Mouse (Mus musculus) splenic B cell, adult 2 months (primary cell): ENCODE measurements around the gene Stard13.

Experiments used
- DNase-seq: peaks from one replicate; pipeline ENCODE4 v3.0.0-alpha.2; 2011; ENCODE audit warnings: low read depth, low spot score
- H3K27me3 ChIP-seq: 2 replicates; pipeline ENCODE4 v1.6.1; 2012; ENCODE audit warnings: mild to moderate bottlenecking, low read length, moderate library complexity, mixed read lengths; ENCODE audit not compliant: control insufficient read depth, poor library complexity, insufficient read depth, severe bottlenecking
- H3K36me3 ChIP-seq: 2 replicates; pipeline ENCODE4 v1.6.1; 2012; ENCODE audit warnings: mild to moderate bottlenecking, low read length, moderate library complexity, mixed read lengths; ENCODE audit not compliant: control insufficient read depth, poor library complexity, insufficient read depth, severe bottlenecking

The Stard13 gene

DNA sequence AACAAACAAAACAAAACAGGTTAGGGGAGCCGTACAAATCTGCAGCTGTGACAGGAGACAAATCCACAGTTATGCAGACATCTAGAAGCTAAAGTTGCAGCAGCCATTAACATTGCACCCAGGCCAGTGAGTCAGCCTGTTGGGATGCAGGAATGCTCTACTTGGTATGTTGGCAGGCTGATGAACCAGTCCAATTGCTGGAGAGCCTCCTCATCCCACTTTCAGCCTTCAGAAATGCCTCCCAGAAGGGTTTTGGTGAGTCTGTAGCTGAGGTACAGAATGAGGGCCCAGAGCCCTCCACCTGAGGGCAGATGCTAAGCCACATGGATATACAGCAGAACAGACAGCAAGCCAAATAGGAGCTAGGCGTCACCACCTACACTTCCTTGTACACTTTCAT, 164.1 kb downstream of the Stard13 start:
- Histone ChIP-seq H3K27me3 (no peaks in the 10 kb centered on the region), H3K36me3 (no peaks in the 10 kb centered on the region; the same call in 1 of the 2 replicates)
- no peak for DNase-seq

DNA sequence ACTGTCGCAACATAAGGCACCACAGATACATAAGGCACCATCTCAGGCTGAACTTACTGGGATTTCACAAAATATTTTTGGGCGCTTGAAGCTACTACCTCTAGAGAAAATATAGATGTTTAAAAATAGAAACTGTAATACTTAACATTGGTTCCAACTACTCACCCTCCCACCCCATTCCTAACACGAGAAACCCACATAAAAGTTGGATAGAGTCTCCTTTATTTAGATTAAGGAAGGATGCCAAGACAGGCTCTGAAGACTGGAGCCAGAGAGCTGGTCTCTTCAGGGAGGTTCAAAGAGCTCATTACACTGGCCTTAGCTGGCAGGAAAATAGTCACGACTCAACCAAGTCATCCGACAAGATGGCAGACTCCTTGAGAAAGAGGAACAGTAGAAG, 167.6 kb downstream of the Stard13 start:
- Histone ChIP-seq H3K27me3 (no peaks in the 10 kb centered on the region), H3K36me3 (no peaks in the 10 kb centered on the region)
- DNase-seq, result no peak

DNA sequence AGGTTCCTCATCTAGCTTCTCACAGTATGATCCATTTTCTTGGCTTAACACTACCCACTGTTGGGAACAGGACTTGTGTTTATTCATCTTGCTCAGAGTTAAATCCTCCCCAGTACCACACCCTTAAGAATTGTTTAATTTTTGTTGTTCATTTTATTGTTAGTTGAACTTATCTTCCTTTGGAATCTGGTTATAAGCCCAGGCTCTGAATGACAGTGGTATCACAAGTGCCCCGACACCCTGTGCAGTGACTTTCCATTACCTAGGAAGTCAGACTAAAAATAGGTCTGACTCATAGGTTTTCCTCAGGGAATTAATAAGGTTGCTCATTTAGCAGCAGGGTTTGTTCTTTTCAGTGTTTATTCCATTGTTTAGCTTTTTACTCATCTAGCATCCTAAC, 168.4 kb downstream of the Stard13 start:
- Histone ChIP-seq H3K27me3 (no peaks in the 10 kb centered on the region), H3K36me3 (no peaks in the 10 kb centered on the region)
- DNase-seq, result no peak

DNA sequence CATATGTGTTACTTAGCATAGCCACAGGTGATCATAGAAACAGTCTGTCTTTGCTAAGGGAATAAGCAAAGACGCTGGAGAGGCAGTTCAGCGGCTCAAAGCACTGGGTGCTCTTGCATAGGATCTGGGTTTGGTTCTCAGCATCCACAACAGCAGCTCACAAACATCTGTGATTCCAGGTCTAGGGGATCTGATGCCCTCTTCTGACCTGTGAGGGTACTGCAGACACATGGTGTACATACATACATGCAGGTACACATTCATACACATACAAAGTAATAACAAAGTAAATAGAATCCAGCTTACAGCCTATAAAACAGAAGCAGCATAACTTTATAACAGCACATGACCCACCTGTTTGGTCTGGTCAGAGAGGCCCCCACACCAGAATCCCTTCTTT, 171.7 kb downstream of the Stard13 start:
- DNase-seq, result no peak
- H3K27me3 ChIP-seq, result no peaks in the 10 kb centered on the region
- H3K36me3 ChIP-seq, result no peaks in the 10 kb centered on the region

DNA sequence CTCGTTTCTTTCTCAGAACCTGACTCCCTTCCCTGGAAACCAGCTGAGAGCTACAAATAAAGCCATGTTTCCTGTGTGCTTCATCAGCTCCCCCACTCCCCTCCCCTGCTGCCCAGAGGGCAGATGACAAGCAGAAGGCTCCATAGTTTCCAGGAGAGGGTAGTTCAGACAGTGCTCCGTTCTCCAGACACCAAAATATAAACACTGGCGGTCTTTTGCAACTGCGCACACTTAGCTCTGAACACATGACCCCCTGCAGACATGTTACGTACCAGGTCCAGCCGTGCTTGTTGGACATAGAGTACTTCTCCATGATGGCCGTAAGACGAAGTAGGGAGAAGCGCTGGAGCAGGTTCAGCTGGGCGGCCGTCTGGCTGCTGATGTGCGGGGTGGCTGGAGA, 173.2 kb downstream of the Stard13 start:
- Histone ChIP-seq H3K36me3 (no peaks in the 10 kb centered on the region), H3K27me3 (no peaks in the 10 kb centered on the region)
- DNase-seq, result no peak

DNA sequence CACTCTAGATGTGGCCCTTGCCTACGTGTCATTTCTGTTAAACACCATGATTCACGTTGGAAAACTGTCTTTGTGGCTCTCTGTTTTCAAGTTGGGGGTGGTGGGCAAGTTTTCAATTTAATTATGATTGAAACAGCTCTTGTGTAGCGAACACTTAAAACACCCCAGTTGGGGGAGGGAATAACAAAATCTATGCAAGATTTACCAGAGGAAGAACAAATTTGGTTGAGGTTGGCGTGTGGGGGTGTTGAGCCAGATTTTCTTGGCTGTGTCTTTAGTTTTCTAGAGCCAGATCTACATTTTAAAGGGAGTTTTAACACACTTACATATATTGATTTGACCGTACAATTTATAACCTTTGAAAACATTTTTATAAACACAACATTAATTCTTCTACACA, 173.9 kb downstream of the Stard13 start:
- H3K36me3 ChIP-seq, result no peaks in the 10 kb centered on the region
- no peak for DNase-seq
- H3K27me3 ChIP-seq, result no peaks in the 10 kb centered on the region

DNA sequence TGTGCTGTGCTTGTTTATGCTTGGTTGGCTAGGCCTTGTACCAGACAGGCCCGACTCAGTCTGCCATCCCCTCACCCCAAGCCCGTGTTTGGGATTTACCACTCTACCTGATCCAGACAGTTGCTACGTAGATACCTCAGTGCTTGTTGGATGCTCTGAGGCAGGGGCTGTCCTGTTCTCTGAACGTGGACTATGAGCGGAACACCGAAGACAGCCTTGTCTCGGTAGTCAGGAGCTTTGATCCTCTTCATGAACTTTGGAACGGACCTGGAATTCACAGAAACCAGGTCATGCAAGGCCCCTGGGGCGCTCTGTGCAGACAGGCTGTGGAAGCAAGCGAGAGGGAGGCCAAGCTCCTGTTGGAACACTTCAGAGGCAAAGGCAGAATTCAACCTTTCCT, 174.3 kb downstream of the Stard13 start:
- no peaks in the 10 kb centered on the region for H3K27me3 ChIP-seq
- no peak for DNase-seq
- H3K36me3 ChIP-seq, result no peaks in the 10 kb centered on the region

DNA sequence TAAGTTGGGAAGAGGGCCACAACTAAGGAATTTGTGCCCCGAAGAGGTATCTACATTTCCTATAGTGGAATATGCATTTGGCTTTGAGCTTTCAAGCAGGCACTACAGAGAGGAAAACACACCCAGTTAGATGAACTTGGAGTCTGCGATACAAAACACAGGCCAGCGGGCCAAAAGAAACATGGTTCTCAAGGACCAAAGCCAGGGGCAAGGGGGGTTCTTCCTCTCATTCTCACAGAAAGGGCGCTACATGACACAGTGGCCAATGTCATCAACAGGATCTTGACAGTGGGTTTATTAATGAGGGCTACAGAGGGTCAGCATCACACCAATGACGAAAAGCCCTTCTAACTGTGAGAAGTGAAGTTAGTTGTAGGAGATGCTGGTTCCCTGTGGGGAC, 175.9 kb downstream of the Stard13 start:
- no peak for DNase-seq
- Histone ChIP-seq H3K36me3 (no peaks in the 10 kb centered on the region), H3K27me3 (no peaks in the 10 kb centered on the region)

DNA sequence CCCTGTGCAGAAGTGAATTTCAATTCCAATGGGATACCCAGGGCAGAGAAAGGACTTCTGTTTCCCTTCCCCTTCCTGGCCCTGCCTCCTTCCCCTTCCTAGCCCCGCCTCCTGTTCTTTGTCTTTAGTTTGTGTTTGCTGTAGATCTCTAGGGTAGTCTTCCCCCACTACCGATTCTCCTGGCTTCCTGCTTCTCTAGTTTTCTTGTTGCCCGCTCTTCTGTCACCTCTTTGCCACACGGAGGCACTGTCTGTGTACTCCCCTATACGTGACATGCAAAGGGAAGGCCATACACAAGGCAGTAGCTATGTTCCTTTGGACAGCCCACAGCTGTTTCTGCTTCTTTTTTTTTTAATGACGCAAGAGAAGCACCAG, 176.7 kb downstream of the Stard13 start:
- Histone ChIP-seq H3K27me3 (no peaks in the 10 kb centered on the region), H3K36me3 (no peaks in the 10 kb centered on the region)
- no peak for DNase-seq

DNA sequence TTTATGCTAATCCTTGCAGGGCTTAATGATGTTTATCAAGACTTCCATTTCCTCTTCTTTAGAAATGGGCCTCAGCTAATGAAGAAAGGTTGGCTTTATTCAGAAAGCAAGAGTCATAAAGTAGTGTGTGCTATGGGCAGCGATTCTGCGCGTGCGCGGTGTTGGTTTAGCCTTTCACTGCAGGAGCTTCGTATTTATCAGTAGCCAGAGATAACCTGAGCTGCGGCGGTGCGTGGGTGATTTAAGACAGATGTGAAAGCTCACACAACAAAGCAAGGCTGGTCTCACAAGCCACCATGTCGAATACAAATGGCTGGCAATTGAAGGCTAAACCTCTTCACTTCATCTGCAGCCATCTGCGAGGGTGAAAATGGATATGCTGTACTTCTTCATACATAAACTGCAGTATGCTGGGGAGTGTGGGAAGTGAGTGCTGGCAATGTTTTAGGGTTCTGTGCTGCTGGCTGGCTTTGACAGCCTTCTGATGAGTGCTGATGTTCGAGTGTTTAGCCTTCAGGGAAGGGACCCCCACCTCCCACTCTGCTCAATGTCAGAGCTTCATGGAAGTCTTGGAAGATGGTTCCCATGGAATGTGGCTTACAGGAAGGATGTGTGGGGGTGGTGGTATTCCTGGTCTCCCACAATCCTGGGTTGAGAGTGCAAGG, 177.2 kb downstream of the Stard13 start:
- H3K27me3 ChIP-seq, result no peaks in the 10 kb centered on the region
- H3K36me3 ChIP-seq, result no peaks in the 10 kb centered on the region
- DNase-seq, result no peak

DNA sequence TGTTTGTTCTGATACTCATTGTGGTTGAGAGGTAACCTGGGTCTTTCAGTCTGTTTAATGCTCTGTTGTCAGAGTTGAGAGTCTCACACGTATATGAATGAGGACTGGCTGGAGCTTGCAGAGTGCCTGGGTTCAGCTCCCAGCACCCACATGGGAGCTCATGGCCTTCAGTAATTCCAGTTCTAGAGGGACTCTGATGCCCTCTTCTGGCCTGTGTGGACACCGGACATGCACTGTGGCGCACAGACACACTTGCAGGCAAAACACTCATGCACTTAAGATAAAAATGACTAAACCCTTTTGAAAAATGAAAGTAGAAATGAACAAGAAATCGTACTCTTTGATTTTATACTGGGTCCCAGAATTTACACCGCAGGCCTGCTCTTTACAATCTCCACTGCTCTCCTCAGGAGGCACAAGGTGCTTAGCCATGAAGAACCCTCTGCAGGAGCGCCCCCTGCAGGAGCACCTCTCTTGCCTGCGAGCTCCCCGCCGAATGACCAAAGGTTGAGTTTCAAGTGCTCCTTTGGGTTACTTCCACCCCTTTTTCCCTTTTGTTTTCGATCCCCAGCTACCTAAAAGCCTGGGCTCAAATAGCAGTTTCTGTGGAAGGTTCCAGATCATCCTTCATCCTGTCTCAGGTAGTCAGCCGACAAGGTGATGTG, 178.1 kb downstream of the Stard13 start:
- Histone ChIP-seq H3K36me3 (no peaks in the 10 kb centered on the region), H3K27me3 (no peaks in the 10 kb centered on the region)
- no peak for DNase-seq

DNA sequence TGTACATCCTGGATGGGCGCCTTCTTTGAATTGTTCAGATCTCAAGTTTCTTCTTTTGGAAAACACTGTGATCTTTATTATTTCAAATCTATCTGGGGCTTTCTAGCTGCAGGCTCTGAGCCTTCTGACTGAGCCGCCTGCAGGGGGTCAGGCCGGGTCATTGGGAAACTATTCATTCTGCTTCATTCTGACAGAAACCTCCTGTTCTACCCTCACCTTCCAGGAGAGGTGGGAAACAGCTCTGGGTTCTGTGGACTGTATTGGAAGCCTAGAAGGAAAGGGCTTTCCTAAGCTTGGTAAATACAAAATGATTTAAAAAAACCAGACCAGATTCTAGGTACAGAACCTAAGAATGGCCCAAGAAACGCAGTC, 178.9 kb downstream of the Stard13 start:
- Histone ChIP-seq H3K36me3 (no peaks in the 10 kb centered on the region), H3K27me3 (no peaks in the 10 kb centered on the region)
- DNase-seq, result no peak

DNA sequence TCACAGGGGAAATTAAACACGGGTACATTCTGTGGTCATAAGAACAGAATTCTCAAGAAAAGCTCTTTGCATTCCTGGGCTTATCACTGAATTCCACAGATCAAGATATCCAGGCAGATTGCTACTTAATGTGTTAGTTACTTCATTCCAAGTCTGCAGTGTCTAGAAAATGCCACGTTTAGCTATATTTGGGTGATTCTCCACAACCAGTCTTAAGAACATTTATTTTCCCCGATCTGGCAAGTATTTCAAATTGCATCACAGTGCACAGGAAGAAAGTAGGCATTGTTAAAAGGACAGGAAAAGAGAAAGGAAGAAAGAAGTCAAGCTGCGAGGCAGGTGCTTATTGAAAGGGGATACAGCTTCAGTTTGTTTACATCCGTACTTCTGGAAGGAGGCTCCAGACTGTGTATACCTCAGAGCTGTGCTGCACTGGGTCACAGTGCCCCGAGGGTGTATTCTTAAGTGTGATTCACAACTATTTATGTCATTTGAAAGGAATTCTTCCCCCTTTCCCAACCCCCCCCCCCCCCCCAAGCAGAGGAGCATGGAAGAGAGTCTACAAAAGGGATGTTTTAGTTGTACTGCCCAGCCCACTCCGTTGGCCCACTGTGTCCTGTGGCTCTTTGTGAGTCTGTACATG, 179.4 kb downstream of the Stard13 start:
- no peak for DNase-seq
- H3K36me3 ChIP-seq, result no peaks in the 10 kb centered on the region
- no peaks in the 10 kb centered on the region for H3K27me3 ChIP-seq

DNA sequence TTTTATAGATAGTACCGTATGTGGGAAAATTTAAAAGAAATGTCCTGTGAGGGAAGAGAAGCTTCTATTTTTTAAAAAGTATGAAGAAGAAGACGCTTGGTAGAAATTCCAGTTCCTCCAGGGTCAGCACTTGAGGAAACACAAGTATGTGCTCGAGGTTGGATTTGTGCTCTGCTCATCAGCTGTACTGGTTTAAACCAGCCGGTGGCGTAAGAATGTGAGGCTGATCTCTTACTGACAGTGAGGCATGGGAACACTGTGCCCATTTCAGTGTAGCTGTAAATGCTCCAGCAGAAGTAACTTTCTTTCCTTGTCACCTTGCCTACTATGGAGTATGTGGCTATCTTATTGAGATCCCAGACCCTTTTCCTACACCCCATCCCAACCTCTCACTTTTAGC, 180.4 kb downstream of the Stard13 start:
- DNase-seq, result no peak
- no peaks in the 10 kb centered on the region for H3K27me3 ChIP-seq
- H3K36me3 ChIP-seq, result no peaks in the 10 kb centered on the region

DNA sequence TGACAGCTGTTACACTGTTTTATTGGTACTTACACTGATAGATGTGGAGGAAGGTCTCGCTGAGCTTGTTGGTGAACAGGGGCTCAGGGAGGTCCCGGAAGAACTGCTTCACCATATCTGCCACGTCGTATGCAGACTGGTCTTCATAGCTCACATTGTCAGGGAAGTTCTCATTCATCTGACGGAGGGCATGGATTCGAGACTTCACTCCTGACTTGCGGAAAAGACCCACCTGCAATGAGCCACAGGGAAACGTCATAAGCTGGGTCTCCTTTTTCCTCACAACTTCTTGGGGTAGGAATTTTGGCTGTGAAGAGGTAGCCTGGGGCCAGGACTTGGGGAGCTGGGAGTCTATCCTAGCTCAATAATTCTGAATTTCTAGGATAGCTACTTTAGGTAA, 181.3 kb downstream of the Stard13 start:
- DNase-seq, result no peak
- Histone ChIP-seq H3K36me3 (no peaks in the 10 kb centered on the region), H3K27me3 (no peaks in the 10 kb centered on the region)
